Mouse (Mus musculus) cerebellum, adult 11 months (tissue): ENCODE measurements at regions not wholly inside any gene's neighbourhood (a gene's known extent, or its start where the extent isn't known, plus 50 kb on each side); places are given as distances from the start of the nearest gene placed in this dataset.
"Not testable (repeated sequence)": the region's sequence is repeated elsewhere in the genome, so short reads cannot be mapped to it uniquely, and the experiment has no call there.

Experiments
- DNase-seq: peaks from one replicate; pipeline ENCODE4 v3.0.0; 2022

- DNase-seq = no peak
These were observed 82.7 kb downstream of the Pmp22 start for GRCm38 (mm10) chr11:63211501-63211900.

GRCm38 (mm10) chr11:63213043-63213442, 84.3 kb downstream of the Pmp22 start:
- peak; percentile 51 for DNase-seq

GRCm38 (mm10) chr11:63213901-63214425, 85.2 kb downstream of the Pmp22 start:
- DNase-seq = no peak

GRCm38 (mm10) chr11:63215993-63216392, 87.2 kb downstream of the Pmp22 start:
- no peak for DNase-seq

- no peak for DNase-seq
These were observed 88.3 kb downstream of the Pmp22 start for GRCm38 (mm10) chr11:63217049-63217448.

- no peak for DNase-seq
These were observed 97.7 kb downstream of the Pmp22 start for GRCm38 (mm10) chr11:63226471-63226870.

GRCm38 (mm10) chr11:63230786-63231185, 102.0 kb downstream of the Pmp22 start:
- DNase-seq = no peak

- DNase-seq = no peak
These were observed 104.6 kb downstream of the Pmp22 start for GRCm38 (mm10) chr11:63233172-63233966.

- no peak for DNase-seq
These were observed 105.7 kb downstream of the Pmp22 start for GRCm38 (mm10) chr11:63234481-63234880.

- DNase-seq = no peak
These were observed 109.9 kb downstream of the Pmp22 start for GRCm38 (mm10) chr11:63238655-63239054.

- no peak for DNase-seq
These were observed 115.2 kb downstream of the Pmp22 start for GRCm38 (mm10) chr11:63243906-63244416.

GRCm38 (mm10) chr11:63245041-63245440, 116.3 kb downstream of the Pmp22 start:
- DNase-seq = no peak

- DNase-seq = no peak
These were observed 117.4 kb downstream of the Pmp22 start for GRCm38 (mm10) chr11:63246052-63246661.

GRCm38 (mm10) chr11:63252012-63252856, 123.5 kb downstream of the Pmp22 start:
- no peak for DNase-seq

GRCm38 (mm10) chr11:63252968-63253602, 124.3 kb downstream of the Pmp22 start:
- DNase-seq = no peak

GRCm38 (mm10) chr11:63264432-63265061, 135.8 kb downstream of the Pmp22 start:
- DNase-seq = no peak

- not testable (repeated sequence) for DNase-seq
These were observed 137.5 kb downstream of the Pmp22 start for GRCm38 (mm10) chr11:63266290-63266689.

- no peak for DNase-seq
These were observed 147.9 kb downstream of the Pmp22 start for GRCm38 (mm10) chr11:63276641-63277040.

GRCm38 (mm10) chr11:63281839-63282238, 153.1 kb downstream of the Pmp22 start:
- no peak for DNase-seq

GRCm38 (mm10) chr11:63282541-63282940, 153.8 kb downstream of the Pmp22 start:
- no peak for DNase-seq

- DNase-seq = no peak
These were observed 157.2 kb downstream of the Pmp22 start for GRCm38 (mm10) chr11:63286026-63286425.

GRCm38 (mm10) chr11:63287766-63288165, 159.0 kb downstream of the Pmp22 start:
- no peak for DNase-seq
